Mouse (Mus musculus) G1E (cell line): ENCODE data around the gene Bmpr1a. TPM values are rescaled to one million over a fixed set of nuclear protein-coding genes. Genes with fewer than 3 reads are reported as not detected.

Source experiments
- ATAC-seq: 2 replicates; pipeline ENCODE4 v1.8.0; 2016; ENCODE audit warnings: mild to moderate bottlenecking; ENCODE audit not compliant: insufficient number of reproducible peaks, poor library complexity, low FRiP score, severe bottlenecking; ENCODE audit errors: extremely low read depth
- DNase-seq: peaks from one replicate; pipeline ENCODE4 v3.0.0; 2012; ENCODE audit warnings: low spot score
- H3K27me3 ChIP-seq: 2 replicates; pipeline ENCODE4 v1.6.1; 2012; ENCODE audit warnings: mild to moderate bottlenecking, low read length, inconsistent platforms; ENCODE audit not compliant: insufficient read depth
- H3K36me3 ChIP-seq: replicated peaks from 2 replicates; pipeline ENCODE3; 2012; ENCODE audit warnings: mild to moderate bottlenecking, inconsistent platforms
- H3K4me1 ChIP-seq: 2 replicates; pipeline ENCODE4 v1.6.1; 2012; ENCODE audit warnings: low read depth, low read length, inconsistent platforms, mixed read lengths; ENCODE audit not compliant: insufficient read depth
- H3K4me3 ChIP-seq: 2 replicates; pipeline ENCODE4 v1.5.1; 2012; ENCODE audit warnings: low read depth, mild to moderate bottlenecking, inconsistent platforms, low read length, moderate library complexity, mixed read lengths
- H3K9me3 ChIP-seq: replicated peaks from 2 replicates; pipeline ENCODE4 v1.6.1; 2012; ENCODE audit warnings: inconsistent platforms
- CTCF ChIP-seq: IDR thresholded peaks from 2 replicates; pipeline ENCODE4 v1.5.1; 2012; ENCODE audit warnings: low read depth, low read length, inconsistent platforms, mixed read lengths
- GATA1 ChIP-seq: IDR thresholded peaks from 2 replicates; pipeline ENCODE4 v1.6.1; 2012; ENCODE audit warnings: borderline replicate concordance, low read length, inconsistent platforms, mixed read lengths
- GATA2 ChIP-seq: IDR thresholded peaks from 2 replicates; pipeline ENCODE4 v1.6.1; 2012; ENCODE audit warnings: low read depth, low read length, inconsistent platforms, borderline replicate concordance
- POLR2AphosphoS5 ChIP-seq: IDR thresholded peaks from 2 replicates; pipeline ENCODE4 v1.6.1; 2012; ENCODE audit warnings: low read depth, low read length, inconsistent platforms; ENCODE audit not compliant: insufficient replicate concordance
- TAL1 ChIP-seq: conservative IDR thresholded peaks from 2 replicates; pipeline ENCODE4 v1.6.1; 2012; ENCODE audit warnings: low read depth, low read length, inconsistent platforms, mixed read lengths
- polyA plus RNA-seq: library from polyadenylated mRNA; stranded (reverse); fragments of >175 nt; gene quantifications from 2 replicates; pipeline ENCODE4 v1.2.3, GENCODE M21; 2012
- total RNA-seq, 2 experiments: library from RNA; stranded (forward) in 1 of 2; stranded (reverse) in 1 of 2; fragments of 200-1000 nt in 1 of 2; fragments of >200 nt in 1 of 2; fragmentation: Nextera tagmentation in 1 of 2; gene quantifications; 2 replicates each; pipeline ENCODE4 v1.2.3; 2014 to 2017

Bmpr1a gene
- total and polyA plus RNA-seq, 3 experiments, result 0.11 TPM; not detected in 2

- no peak for DNase-seq
- no peak for ATAC-seq
- peaks cover 12% of the 10 kb centered on the region for H3K4me1 ChIP-seq
- H3K9me3 ChIP-seq, result no peaks in the 10 kb centered on the region
- no peaks in the 10 kb centered on the region for H3K27me3 ChIP-seq
- TF ChIP-seq GATA2 (no peak), POLR2AphosphoS5 (no peak), CTCF (no peak)
- H3K4me3 ChIP-seq, result no peak overlapping the region
- H3K36me3 ChIP-seq, result no peaks in the 10 kb centered on the region
Observed at GRCm38 (mm10) chr14:34508842-34509439, 5.8 kb upstream of the Bmpr1a start.

DNA sequence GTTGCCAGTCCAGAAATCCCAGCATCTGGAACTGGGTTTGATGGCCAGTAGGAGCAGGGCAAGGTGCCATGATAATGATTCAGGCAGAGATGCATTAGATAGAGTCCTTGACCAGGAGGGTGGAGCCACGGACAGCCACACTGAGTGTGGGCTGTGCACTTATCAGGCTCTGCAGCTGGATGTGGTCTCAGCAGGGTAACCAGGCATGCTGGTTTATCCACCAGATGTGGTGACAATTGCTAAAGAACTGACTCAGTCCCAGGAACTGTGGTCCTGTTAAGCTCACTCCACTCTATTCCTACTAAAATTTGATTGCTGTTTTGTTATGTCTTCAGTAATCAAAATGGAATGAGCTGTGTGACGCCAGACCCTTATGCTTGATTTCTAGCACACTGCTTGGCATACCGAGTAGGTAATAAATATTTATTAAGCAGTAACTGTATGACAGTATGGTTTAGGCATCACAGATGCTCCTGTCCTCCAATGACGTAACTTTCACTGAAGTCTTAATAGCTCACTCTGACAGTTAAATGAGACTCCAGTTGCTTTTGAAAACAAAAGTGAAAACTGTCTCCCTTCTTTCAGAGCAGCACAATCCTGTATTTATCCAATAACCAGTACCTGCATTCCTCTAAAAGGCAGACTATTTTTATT lies 5.2 kb upstream of the Bmpr1a start:
- ATAC-seq (peak; percentile 66), DNase-seq (no peak)
- peaks cover 12% of the 10 kb centered on the region for H3K4me1 ChIP-seq
- no peaks in the 10 kb centered on the region for H3K9me3 ChIP-seq
- no peaks in the 10 kb centered on the region for H3K36me3 ChIP-seq
- peak; percentile 49 for TF ChIP-seq TAL1
- no peak for TF ChIP-seq GATA2
- H3K27me3 ChIP-seq, result no peaks in the 10 kb centered on the region
- H3K4me3 ChIP-seq, result no peak overlapping the region

DNA sequence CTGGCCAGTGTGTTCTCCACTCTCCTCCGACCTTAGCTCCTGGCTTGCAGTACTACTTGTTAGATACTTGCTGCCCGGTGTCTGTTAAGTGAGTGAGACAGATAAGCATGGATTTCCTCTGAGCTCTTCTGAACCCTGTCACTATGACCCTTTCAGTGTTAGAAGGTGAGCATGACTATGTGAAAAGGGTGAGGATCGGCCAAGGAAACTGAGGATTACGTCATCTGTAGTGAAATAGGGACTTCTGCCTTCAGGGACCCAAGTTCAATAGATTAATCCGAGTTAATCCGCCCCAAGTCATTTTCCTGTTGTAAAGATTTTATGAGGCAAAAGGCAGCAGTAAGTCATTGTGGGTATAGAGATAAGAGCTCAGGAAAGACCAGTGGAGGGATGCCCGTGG lies 2.2 kb upstream of the Bmpr1a start:
- no peak for TF ChIP-seq GATA2
- TF ChIP-seq CTCF, result no peak
- TF ChIP-seq GATA1, result no peak
- no peak for TF ChIP-seq POLR2AphosphoS5
- H3K4me1 ChIP-seq, result peaks cover 12% of the 10 kb centered on the region
- H3K27me3 ChIP-seq, result peaks cover 6% of the 10 kb centered on the region; the same call in 1 of the 2 replicates

DNA sequence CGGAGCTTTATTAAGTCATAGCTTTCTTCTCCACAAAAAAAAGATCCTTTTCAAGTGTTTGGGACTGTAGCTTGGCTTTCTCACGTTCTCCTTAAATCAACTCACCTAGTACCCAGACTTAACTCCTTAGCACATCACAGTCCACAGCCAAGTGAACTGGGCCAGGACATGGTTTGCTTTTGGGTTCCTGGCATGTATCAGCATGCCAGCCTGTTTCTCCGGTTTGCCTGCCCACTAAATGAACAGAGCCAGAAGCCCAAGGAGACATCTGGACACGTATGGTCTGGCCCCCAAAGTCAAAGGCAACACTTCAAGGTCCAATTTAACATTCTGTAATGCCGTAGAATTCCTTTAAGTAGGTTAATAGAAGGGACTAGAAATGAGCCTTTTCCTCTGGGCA lies 1.2 kb upstream of the Bmpr1a start:
- Histone ChIP-seq H3K27me3 (peaks cover 6% of the 10 kb centered on the region; the same call in 1 of the 2 replicates), H3K4me1 (peaks cover 12% of the 10 kb centered on the region), H3K9me3 (peaks cover 15% of the 10 kb centered on the region), H3K4me3 (no peak overlapping the region), H3K36me3 (no peaks in the 10 kb centered on the region)
- no peak for DNase-seq
- no peak for ATAC-seq
- TF ChIP-seq GATA2 (no peak), POLR2AphosphoS5 (no peak), GATA1 (no peak), TAL1 (no peak), CTCF (no peak)

More for the DNA sequence above, 2.2 kb upstream of the Bmpr1a start:
- Histone ChIP-seq H3K36me3 (no peaks in the 10 kb centered on the region), H3K9me3 (peaks cover 15% of the 10 kb centered on the region), H3K4me3 (no peak overlapping the region)
- ATAC-seq (no peak), DNase-seq (no peak)

DNA sequence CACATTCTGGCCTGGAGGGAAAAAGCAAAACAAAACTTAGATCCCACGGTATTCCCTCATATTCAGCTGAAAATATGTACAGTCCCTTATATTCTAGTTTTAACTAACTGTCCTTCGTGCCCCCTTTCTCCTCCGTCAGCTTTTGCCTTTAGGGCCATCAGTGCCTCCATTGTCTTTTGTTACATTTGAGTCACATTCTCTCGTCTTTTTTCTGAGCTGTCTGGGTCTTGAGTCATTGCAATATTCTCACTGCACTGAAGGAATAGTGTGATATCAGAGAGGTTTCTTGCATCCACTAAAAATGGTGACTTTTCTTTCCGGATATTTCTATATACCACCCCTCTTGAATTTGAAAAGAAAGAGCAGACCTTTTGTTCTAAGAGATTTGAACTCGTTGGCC lies 618 bp upstream of the Bmpr1a start:
- Histone ChIP-seq H3K36me3 (no peaks in the 10 kb centered on the region), H3K4me1 (peaks cover 8% of the 10 kb centered on the region), H3K4me3 (no peak overlapping the region), H3K27me3 (peaks cover 6% of the 10 kb centered on the region; the same call in 1 of the 2 replicates), H3K9me3 (peaks cover 15% of the 10 kb centered on the region)
- DNase-seq, result no peak
- ATAC-seq, result no peak
- TF ChIP-seq CTCF (no peak), GATA1 (no peak), TAL1 (no peak), GATA2 (no peak), POLR2AphosphoS5 (no peak)

DNA sequence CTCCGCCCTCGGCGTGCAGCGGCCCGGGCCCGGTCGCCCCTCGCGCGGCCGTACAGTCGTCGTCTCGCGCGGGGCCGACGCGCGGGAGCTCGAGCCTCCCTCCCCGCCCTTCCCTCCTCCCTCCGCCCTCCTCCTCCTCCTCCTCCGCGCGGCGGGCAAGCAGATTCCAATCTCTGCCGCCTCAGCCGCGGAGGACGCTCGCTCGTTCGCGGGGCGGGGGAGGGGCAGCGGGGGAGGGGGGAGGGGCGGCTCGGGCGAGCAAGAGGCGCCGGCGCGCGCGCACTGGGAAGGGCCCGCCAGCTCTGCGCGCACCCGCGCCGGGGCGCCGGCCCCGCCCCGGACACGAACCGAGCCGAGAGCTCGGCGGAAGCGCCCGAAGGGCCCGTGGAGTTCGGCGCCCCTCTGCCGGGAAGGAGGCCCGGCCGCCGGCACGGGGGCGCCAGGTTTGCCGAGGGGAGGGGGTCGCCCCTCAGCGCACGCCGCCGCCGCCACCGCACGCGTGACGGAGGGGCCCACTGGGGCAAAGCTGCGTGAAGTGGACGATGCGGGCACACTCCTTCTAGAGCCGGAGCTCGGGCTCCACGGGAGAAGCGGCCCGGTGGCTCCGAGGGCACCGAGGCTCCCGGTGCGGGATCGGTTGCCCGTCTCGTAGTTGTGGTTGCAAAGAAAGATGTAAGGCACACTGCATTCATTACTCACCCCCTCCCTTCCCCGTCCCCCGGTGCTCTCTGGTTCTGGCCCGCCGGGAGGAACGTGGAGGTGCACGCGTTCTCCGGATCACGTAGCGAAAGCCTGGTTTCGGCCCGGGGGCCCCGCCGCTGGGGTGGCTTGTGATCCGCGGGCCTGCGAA lies 441 bp downstream of the Bmpr1a start:
- H3K27me3 ChIP-seq, result peaks cover 6% of the 10 kb centered on the region; the same call in 1 of the 2 replicates

More for the DNA sequence above, 441 bp downstream of the Bmpr1a start:
- peaks cover 15% of the 10 kb centered on the region for H3K9me3 ChIP-seq
- ATAC-seq, result no peak
- DNase-seq, result no peak
- no peak for TF ChIP-seq POLR2AphosphoS5
- no peak for TF ChIP-seq GATA2
- no peak for TF ChIP-seq CTCF
- TF ChIP-seq GATA1, result no peak
- TF ChIP-seq TAL1, result no peak
- H3K4me3 ChIP-seq, result no peak overlapping the region; the same call in 1 of the 2 replicates
- H3K4me1 ChIP-seq, result no peaks in the 10 kb centered on the region
- no peaks in the 10 kb centered on the region for H3K36me3 ChIP-seq
